In the genomic region with DNA sequence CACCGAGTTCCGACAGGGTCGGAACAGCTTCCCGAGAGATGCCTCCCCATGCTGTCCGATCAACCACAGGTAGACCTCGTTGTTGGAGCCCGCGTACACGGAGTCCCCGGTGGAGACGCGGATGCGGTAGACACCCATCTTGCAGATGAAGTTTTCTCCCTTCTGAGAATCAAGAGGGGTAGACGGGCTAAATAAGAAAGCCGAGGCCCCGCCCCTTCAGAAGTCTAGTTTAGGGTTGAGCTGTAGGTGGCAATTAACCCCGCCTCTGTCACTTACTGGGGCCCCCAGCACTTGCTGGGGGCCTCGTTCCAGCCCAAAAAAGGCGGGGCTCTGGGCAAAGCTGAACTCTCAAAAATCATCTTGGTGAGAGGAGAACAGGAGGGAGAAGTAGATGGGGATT, we compare ENCODE assay signal across 8 mouse cellular contexts. TPM values are rescaled to one million over a fixed set of nuclear protein-coding genes. Genes with fewer than 3 reads are reported as not detected.
DNase-seq lines count a peak whose midpoint lies in the region; ATAC-seq and TF ChIP-seq lines count a peak whose summit lies in the region.

A gene (minus strand): TSS at position 164 of the 400 bp plus-strand sequence.

- H3K4me2 ChIP-seq in heart, embryonic 11.5 days = peak within 1 kb of the TSS; percentile 75
- peak within 1 kb of the TSS; percentile 61 for H3K4me2 ChIP-seq in forebrain, embryonic 11.5 days (ENCODE audit: low read depth, low read length, severe bottlenecking)
- peak within 1 kb of the TSS; percentile 66 for H3K4me2 ChIP-seq in limb, embryonic 12.5 days
- peak within 1 kb of the TSS; percentile 59 for H3K4me2 ChIP-seq in midbrain, postnatal 0 days (ENCODE audit: low read depth, low read length, poor library complexity, severe bottlenecking)

- intact Hi-C loops in heart, postnatal 14 days (cut with DNase I) = no loop called here

- 2% methylated on average over 19 of the region's 19 CpGs for WGBS in heart, embryonic 11.5 days (ENCODE audit: insufficient replicate concordance)
- 1% methylated on average over 19 of the region's 19 CpGs for WGBS in forebrain, embryonic 11.5 days
- under 1% methylated on average over 19 of the region's 19 CpGs for whole genome bisulfite sequencing in limb, embryonic 12.5 days
- WGBS in midbrain, postnatal 0 days = 1% methylated on average over 19 of the region's 19 CpGs

- peaks cover 54% of the 10 kb centered on the region for H3K27me3 ChIP-seq in heart, embryonic 11.5 days (ENCODE audit: control insufficient read depth, insufficient read depth, low read length)
- peaks cover 24% of the 10 kb centered on the region for H3K27me3 ChIP-seq in forebrain, embryonic 11.5 days (ENCODE audit: control insufficient read depth, insufficient read depth, low read length)
- peaks cover 70% of the 10 kb centered on the region for H3K27me3 ChIP-seq in limb, embryonic 12.5 days
- H3K27me3 ChIP-seq in midbrain, postnatal 0 days (ENCODE audit: insufficient read depth, low read length) = peaks cover 21% of the 10 kb centered on the region

- H3K27ac ChIP-seq in heart, embryonic 11.5 days (ENCODE audit: low read depth, low read length) = no peak within 1 kb of the TSS
- H3K27ac ChIP-seq in forebrain, embryonic 11.5 days (ENCODE audit: low read depth, low read length) = no peak within 1 kb of the TSS
- H3K27ac ChIP-seq in limb, embryonic 12.5 days = no peak within 1 kb of the TSS
- H3K27ac ChIP-seq in midbrain, postnatal 0 days (ENCODE audit: low read depth, low read length) = no peak within 1 kb of the TSS

- H3K36me3 ChIP-seq in heart, embryonic 11.5 days (ENCODE audit: control insufficient read depth, insufficient read depth, low read length) = no peaks in the 10 kb centered on the region
- H3K36me3 ChIP-seq in forebrain, embryonic 11.5 days (ENCODE audit: control insufficient read depth, insufficient read depth, low read length) = no peaks in the 10 kb centered on the region
- H3K36me3 ChIP-seq in limb, embryonic 12.5 days = no peaks in the 10 kb centered on the region
- no peaks in the 10 kb centered on the region for H3K36me3 ChIP-seq in midbrain, postnatal 0 days (ENCODE audit: insufficient read depth, low read length)

- peak within 1 kb of the TSS; percentile 39 for H3K4me3 ChIP-seq in heart, embryonic 11.5 days (ENCODE audit: low read depth, low read length)
- H3K4me3 ChIP-seq in forebrain, embryonic 11.5 days (ENCODE audit: low read depth, low read length) = peak within 1 kb of the TSS; percentile 30
- H3K4me3 ChIP-seq in limb, embryonic 12.5 days (replicated peaks) = peak within 1 kb of the TSS; percentile 41
- H3K4me3 ChIP-seq in midbrain, postnatal 0 days (ENCODE audit: low read depth, low read length) = peak within 1 kb of the TSS; percentile 18

- H3K4me1 ChIP-seq in heart, embryonic 11.5 days (ENCODE audit: control insufficient read depth, insufficient read depth, low read length) = peaks cover 3% of the 10 kb centered on the region; the same call in 1 of the 2 replicates
- peaks cover 5% of the 10 kb centered on the region; the same call in 1 of the 2 replicates for H3K4me1 ChIP-seq in forebrain, embryonic 11.5 days (replicated peaks; ENCODE audit: control insufficient read depth, insufficient read depth, low read length)
- H3K4me1 ChIP-seq in limb, embryonic 12.5 days (replicated peaks) = peaks cover 13% of the 10 kb centered on the region
- H3K4me1 ChIP-seq in midbrain, postnatal 0 days (ENCODE audit: insufficient read depth, low read length) = 0 out of 2 replicates have a peak, but pooled peaks cover 6% of the 10 kb centered on the region

- DNase-seq in heart, postnatal 14 days = no peak
- peak; percentile 54 for DNase-seq in forebrain, embryonic 11.5 days (ENCODE audit: low spot score)
- no peak for DNase-seq in midbrain, postnatal 0 days (ENCODE audit: low spot score)
- no peak for DNase-seq in cerebellum, adult 11 months
- DNase-seq in adrenal gland, postnatal 36 days = no peak
- DNase-seq in left cerebral cortex, adult 18-20 months (ENCODE audit: low spot score in 2 of 2) = no peak

- TF ChIP-seq CTCF in midbrain, postnatal 0 days (IDR thresholded peaks at IDR 0.05) = no peak

- ATAC-seq in heart, embryonic 11.5 days (replicated peaks; ENCODE audit: insufficient number of reproducible peaks, low FRiP score, low TSS enrichment) = no peak
- no peak for ATAC-seq in forebrain, embryonic 11.5 days (replicated peaks; ENCODE audit: low FRiP score)
- ATAC-seq in limb, embryonic 12.5 days (ENCODE audit: insufficient number of reproducible peaks, insufficient read depth, low FRiP score, low TSS enrichment, low read depth) = no peak
- no peak for ATAC-seq in midbrain, postnatal 0 days (ENCODE audit: low FRiP score)

- no peak within 1 kb of the TSS for H3K9ac ChIP-seq in heart, embryonic 11.5 days (ENCODE audit: low read depth, low read length)
- no peak within 1 kb of the TSS for H3K9ac ChIP-seq in forebrain, embryonic 11.5 days (ENCODE audit: low read length)
- peak within 1 kb of the TSS; percentile 40 for H3K9ac ChIP-seq in limb, embryonic 12.5 days (replicated peaks)
- no peak within 1 kb of the TSS for H3K9ac ChIP-seq in midbrain, postnatal 0 days (replicated peaks; ENCODE audit: low read length, poor library complexity, severe bottlenecking)

- no peaks in the 10 kb centered on the region for H3K9me3 ChIP-seq in heart, embryonic 11.5 days (replicated peaks; ENCODE audit: control insufficient read depth, low read length)
- H3K9me3 ChIP-seq in forebrain, embryonic 11.5 days (ENCODE audit: control insufficient read depth, low read length) = no peaks in the 10 kb centered on the region
- H3K9me3 ChIP-seq in limb, embryonic 12.5 days = no peaks in the 10 kb centered on the region
- no peaks in the 10 kb centered on the region for H3K9me3 ChIP-seq in midbrain, postnatal 0 days (ENCODE audit: low read length)

RNA-seq across cellular contexts. Expression of the gene that starts here (rescaled TPM):
- polyA plus RNA-seq in heart, embryonic 11.5 days (2014; fragmentation: Nextera tagmentation; extraction: Ambion mirVana) = 0.06 TPM in 1 of 2 replicates, not detected in the other
- 1 to 10 TPM; 5.2 to 8.1 TPM for total RNA-seq in heart, postnatal 14 days (2021)
- polyA plus RNA-seq in forebrain, embryonic 11.5 days (2014; fragmentation: Nextera tagmentation; extraction: Ambion mirVana) = 0.17 and 0.21 TPM in 2 replicates
- 0.09 TPM in 1 of 2 replicates, not detected in the other for polyA plus RNA-seq in limb, embryonic 12.5 days (2016; fragmentation: Nextera tagmentation; extraction: Ambion mirVana)
- total RNA-seq in midbrain, postnatal 0 days (2014; rRNA removed) = not detected in 2 replicates
- 0.16 and 0.28 TPM in 2 replicates for polyA plus RNA-seq in midbrain, postnatal 0 days (2015; fragmentation: Nextera tagmentation; extraction: Ambion mirVana)
- 1 to 10 TPM; 1.9 to 6.0 TPM for total RNA-seq in adrenal gland, postnatal 36 days (2021)
- not detected for total RNA-seq in left cerebral cortex, adult 18-20 months (2021)

Comparison
In these comparisons a context has a peak if more than half of its experiments do, and no peak if none do; other contexts are left out.
1. Peak in DNase-seq, H3K4me3 ChIP-seq and H3K4me2 ChIP-seq in forebrain, embryonic 11.5 days; RNA of the gene not detected or under 1 TPM.